Mouse (Mus musculus): ENCODE measurements around the gene Hsd17b14.
"Not testable (repeated sequence)": the region's sequence is repeated elsewhere in the genome, so short reads cannot be mapped to it uniquely, and the experiment has no call there.

Gene Hsd17b14

DNA sequence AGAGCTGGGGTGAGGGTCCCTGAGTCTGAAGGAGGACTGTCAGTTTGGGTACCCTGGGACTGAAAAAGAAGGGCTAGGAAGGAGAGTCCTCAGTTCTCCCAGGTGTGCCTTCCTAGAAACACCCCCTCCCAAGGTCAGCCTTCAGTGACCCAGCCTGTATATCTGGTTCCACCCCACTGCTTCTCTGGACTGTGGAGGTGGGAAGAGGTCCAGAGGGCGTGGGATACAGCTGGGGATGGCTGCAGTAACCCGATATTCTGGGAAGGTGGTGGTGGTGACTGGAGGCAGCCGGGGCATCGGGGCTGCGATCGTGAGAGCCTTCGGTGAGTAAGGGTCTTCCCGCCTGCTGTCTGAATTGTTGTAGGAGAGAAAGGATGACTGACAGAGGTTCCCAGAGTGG, at the start of gene Hsd17b14:
Gene Hsd17b14 (plus strand): TSS at position 150 of the 400 bp plus-strand sequence.
- no peak for DNase-seq

DNA sequence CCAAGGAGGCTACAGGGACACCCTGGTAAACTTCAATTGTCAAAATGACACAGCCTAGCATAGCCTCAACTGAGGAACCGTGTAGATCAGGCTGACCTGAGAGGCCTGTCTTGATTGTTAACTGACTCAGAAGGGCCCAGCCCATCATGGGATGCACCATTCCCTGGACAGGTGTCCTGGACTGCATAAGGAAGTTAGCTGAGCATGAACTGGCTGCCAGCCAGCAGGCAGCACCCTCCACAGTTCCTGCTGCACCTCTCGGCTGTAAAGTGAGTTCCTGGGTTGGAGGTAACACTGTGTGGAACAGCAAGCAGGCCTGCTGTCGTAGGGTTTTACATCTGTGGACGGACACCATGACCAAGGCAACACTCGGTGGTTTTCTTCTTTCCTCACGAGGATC, 47.1 kb upstream of the Hsd17b14 start:
- no peak for DNase-seq

DNA sequence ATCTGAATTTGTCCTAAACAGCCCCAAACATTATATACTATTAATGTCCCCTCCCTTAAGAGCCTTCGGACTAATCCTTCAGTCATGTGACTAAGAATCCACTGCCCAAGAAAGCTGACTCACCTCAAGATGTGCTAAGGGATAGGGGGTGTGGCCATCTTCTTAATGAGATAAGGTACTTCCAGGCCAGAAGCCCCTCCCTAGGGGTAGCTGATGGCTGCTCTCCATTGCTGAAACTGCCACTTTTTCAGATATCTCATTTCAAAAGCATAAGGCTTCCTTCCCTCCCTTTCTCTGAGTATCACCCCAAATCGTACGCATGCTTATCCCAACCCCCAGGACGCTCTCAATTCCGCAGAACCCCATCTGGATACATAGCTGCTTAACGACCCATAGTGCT, 46.1 kb upstream of the Hsd17b14 start:
- no peak for DNase-seq

DNA sequence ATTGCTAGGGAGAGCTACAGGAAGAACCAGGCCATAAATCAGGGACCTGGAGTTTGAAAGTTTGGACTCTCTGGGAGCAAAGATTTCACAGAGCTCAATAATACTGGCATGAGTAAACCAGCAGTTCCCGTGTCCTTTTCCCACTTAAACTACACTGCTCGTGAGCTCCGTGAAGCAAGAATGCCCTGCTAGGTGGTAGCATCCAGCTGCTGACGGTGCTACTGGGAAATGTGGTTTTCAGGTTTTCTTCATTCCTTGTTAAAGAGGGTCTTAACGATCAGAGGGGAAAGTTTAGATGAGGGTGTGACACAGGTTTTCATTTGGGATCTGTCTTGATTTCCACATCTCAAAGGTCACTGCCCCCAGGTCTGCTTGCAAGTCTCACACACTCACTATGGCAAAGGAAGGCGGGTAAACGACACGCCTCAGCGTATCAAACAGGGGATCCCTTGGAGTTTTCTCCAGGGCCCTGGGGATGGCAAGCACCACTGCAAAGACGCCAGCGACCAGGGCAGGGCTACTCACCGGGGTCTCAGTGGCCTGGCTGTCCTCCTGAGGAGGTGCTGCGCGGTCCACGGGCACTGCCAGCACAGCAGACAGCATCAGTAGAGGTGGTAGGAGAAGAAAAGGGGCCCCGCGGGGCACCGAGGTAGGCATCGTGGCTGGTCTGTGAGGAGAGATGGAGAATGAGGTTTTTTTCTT, 45.4 kb upstream of the Hsd17b14 start:
- peak; percentile 31 for DNase-seq

DNA sequence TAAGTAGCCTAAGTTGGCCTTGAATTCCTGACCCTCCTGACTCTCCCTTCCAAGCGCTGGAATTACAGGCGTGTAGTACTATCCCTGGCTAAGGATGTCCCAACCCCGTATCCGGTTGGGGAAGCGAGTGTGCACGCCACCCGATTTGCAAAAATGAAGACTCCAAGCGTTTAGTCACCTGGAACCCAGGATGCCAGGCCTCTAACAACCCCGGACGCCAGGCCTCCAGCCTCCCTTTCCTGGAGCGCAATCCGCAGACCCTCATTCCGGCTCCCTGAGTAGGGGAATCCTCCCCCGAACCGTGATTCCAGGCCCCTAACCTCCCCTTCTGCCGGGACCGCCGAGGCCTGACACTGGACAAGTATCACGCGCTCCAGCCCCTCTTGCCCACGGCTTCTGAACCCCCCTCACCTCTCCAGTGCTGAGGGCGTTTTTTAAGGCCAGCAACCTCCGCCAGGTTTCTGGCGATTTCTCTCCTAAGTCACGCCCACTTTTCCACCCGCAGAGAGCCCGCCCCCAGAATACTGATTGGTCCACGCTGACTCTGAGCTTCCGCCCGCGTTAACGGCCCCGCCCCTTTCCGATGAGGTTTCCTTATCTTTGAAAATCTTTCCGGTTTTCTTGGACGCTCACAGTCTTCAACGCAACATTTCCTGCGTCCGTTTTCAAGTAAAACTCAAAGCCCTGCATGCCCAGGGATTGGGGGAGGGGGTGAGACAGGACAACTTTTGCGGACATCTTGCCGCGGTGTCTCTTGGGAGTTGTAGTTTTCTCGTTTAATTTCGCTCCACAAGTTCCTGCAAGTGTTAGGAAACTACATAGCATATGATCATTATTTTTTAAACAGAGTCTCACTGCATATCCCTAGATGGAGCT, 44.5 kb upstream of the Hsd17b14 start, which contains the start of gene Nucb1:
Gene Nucb1 (minus strand): TSS at position 495 of the 876 bp plus-strand sequence.
- DNase-seq = peak; percentile 95

DNA sequence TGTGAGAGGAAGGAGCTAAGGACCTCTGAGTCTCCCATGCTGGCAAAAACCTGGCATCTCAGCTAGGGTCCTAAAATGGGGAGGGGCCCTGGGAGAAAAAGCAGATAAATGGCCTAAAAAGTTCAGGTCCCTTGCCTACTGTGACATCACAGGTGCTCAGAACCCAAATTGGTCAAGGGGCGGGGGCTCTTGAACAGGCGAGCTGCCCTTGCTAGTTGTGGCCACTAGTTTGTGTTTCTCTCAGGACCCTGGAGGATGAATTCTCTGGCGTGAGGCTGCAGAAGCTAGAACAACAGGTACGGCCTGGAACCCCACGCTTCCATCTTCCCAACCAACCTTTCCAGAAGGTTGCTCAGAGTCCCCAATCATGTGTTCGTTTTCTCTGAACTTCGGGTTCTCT, 40.3 kb upstream of the Hsd17b14 start:
- no peak for DNase-seq

DNA sequence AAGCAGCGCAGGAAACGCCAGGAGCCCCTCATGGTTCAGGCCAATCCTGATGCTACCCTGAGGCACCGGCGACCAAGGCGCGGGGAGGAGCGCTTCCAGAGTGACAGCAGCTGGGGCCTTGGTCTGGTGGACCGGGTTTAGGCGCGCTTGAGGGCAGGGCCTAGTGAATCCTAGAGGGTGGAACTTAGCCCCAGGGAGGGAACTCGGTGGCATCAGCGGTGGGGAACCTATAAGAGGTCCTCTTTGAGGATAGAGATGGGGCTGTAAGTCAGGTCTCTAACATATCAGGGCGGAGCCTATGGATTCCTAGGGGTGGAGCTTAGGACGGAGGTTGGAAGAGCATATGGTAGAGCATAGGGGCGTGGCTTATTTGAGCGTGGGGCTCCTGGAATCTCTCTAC, 39.3 kb upstream of the Hsd17b14 start:
- DNase-seq = no peak

DNA sequence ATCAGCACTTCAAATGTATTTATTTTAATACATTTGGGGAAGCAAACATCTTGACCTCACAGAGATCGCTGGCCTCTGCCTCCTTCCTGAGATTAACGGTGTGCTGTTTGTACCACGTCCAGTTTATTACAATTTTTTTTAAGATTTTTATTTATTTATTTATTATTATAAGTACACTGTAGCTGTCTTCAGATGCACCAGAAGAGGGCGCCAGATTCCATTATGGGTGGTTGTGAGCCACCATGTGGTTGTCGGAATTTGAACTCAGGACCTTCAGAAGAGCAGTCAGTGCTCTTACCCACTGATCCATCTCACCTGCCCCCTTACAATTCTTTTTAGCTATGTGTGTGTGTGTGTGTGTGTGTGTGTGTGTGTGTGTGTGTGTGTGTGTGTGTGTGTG, 37.8 kb upstream of the Hsd17b14 start:
- not testable (repeated sequence) for DNase-seq

DNA sequence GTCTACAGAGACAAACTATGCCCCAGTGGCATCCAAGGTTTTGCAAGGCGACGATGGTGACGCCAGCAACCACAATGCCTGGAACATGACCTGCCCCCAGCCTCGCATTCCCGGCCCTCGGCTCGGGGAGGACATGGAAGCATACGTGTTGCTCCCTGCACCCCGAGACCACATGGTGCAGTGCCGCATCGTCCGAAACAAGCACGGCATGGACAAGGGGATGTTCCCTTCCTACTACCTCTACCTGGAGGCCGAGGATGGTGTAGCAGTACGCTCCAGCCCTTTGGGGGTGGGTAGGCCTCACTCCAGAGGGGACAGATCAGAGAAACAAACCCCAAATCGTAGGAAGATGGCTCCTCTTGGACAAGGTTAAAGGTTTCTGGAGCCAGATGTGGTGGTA, 36.1 kb upstream of the Hsd17b14 start:
- no peak for DNase-seq

DNA sequence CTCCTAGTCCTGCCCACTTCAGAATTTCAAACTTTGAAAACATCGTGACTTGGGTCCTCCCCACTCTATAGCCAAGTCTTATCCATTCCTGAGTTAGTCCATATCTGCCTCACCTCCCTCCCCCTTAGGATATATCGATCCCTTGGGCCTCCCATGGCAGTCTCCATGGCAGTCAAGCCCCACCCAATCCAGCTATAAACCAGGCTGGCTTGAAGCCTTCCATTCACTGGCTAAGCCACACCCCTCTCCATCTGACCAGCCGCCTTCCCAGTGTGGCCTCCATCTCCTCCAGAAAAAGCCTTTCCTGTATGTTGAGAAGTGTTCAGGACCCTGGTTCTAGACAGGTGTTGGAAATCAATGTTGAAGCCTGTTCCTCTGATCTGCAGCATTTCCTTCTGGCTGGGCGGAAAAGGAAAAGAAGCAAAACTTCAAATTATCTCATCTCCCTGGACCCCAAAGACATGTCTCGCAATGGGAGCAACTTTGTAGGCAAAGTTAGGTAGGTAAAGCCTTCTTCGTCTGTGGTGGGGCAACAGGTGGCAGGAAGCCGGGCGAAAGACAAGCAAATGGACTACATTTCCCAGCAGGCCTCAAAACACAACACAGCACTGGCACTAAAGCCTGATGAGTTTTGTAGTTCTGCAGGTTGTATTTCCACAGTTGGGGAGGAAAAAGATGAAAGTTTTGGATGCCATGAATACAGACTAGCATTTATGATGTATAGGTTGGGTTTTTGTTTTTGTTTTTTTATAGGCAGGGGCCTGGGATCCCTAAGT, 35.2 kb upstream of the Hsd17b14 start:
- peak; percentile 73 for DNase-seq

DNA sequence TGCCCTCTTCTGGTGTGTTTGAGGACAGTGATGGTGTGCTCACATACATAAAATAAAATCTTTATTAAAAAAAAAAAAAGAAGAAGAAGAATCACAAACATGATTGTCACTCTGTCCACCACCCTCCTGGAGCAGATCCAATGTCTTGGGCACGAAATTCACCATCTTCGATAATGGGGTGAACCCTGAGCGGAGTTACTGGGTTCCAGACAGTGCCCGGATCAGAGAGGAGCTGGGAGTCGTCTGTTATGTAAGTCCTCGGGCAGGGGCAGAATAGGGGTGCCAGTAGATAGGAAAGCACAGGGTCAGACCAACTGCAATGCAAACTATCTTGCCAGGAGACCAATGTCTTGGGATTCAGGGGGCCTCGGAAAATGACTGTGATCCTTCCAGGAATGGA, 34.1 kb upstream of the Hsd17b14 start:
- no peak for DNase-seq

DNA sequence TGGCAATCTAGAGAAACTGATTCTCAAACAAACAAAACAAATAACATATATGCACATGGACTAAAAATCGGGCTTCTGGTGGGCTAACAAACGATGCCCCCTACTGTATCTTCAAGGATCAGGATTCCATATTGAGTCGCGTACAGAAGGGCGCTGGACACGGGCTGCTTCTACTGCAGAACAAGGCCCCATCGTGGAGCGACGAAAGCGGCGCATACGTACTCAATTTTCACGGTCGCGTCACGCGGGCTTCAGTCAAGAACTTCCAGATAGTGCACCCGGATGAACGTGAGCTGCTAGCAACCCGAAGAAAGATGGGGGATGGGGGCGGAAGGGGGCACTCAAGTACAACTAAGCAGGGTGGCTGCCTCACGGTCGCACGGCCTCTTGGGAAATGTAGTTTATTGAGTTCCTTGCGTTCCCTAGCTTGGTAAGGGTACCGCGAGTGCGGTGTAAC, 32.9 kb upstream of the Hsd17b14 start:
- peak; percentile 96 for DNase-seq

DNA sequence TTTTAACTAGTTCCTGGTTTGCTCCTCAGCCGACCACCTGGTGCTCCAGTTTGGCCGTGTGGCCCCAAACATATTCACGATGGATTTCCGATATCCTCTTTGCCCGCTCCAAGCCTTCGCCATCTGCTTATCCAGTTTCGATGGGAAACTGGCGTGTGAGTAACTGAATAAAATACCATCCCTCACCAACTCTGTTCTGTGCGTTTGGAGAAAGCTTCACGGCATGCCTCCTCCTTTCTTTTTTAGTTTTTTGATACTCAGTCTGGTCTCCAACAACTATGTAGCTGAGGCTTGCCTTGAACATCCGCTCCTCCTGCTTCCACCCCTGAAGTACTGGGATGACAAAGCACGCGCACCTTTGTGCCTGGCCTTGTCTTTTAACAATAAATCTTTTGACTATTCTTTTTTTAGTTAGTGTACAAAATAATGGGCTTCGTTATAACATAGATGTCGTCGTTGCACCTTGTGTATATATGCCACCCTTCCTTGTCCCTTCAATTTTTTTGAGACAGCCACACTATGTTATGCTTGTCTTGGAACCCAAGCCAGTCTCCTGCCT, 32.4 kb upstream of the Hsd17b14 start:
- no peak for DNase-seq

DNA sequence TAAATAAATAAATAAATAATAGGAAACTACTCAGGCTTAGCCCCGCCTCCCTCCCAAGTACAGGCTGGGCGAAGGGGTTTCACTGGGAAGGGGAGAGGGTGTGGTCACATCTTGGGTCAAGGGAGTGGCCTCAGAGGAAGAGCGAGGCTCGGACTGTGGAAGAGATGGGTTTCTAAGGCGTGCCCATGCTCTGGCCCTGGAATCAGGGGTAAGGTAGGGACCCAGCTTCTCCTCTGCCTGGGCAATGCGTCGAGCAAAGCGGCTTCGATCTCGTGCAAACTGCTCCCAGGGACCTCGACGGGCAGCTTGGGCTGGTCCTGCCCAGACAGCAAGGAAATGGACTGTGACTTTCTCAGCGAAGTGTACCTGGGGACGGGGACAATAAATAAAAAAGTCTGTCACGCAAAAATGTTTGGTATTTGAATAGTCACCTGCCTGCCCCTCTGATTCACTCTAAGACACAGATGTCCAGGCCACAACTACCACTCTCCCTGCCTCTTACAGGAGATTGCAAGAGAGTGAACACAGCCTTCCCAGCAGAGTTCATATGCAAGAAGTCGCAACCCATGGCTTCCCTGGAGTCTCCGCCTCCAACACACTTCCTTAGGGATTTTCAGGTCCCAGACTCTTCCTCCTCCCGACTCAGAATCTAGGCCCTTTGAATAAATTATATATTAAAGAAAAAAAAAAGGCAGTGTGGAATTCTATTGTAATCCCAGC, 31.6 kb upstream of the Hsd17b14 start:
- no peak for DNase-seq

DNA sequence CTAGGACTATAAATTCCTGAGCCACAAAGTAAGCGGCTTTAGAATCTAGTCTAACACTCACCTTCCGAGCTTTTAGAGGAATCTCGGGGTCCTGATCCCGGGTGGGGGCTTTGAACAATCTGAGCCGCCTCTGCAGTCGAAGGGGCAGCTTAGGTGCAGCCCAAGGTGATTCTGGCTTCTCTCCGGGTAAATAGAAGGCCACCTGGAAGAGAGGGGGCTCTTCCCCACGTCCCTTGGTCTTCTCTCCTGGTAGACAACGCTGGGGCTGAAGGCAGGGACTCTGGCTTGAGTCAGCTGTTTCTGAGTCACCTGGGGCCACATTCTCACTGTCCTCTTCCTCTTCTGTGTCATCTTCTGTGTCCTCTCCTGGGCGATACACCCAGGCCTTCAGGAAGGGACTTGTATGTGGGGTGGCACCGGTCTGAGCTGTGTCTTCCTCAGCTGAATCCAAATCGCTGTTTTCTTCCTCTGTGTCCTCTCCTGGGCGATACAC, 31.0 kb upstream of the Hsd17b14 start:
- DNase-seq = no peak

DNA sequence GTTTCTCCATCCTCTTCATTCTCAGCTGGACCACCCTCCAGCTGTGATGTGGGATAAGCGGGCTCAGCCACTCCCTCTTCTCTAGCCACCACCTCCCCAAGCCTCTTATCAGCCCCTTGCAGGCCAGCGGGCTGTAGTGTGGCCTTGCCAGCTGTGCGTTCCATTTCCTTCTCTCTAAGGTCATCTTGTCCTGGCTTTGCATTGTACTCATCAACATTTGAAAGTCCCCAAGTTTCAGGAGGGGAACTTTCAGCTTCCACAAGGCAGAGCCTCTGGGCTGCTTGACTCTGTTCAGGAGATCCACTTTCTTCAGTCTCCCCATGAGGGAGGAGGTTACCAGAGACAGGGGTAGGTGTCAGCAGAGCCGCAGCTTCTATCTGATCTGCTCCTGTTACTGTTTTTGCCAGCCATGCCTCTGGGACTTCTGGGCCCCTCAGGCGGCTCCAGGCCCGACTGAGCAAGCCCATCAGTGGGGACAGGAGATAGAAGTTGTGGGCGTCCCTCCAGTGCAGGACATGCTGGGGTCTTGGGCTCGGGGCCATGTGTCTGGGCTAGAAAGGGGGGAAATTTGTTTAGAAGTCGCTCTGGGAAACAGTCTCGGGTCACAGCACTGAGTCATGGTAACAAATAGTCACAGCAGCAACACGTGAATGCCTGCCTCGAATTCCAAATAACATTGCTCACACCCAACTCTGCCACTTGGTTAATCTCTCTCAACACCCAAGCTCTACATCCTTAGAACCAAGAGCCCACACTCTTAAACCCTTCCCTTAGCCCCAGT, 29.7 kb upstream of the Hsd17b14 start:
- DNase-seq = no peak

DNA sequence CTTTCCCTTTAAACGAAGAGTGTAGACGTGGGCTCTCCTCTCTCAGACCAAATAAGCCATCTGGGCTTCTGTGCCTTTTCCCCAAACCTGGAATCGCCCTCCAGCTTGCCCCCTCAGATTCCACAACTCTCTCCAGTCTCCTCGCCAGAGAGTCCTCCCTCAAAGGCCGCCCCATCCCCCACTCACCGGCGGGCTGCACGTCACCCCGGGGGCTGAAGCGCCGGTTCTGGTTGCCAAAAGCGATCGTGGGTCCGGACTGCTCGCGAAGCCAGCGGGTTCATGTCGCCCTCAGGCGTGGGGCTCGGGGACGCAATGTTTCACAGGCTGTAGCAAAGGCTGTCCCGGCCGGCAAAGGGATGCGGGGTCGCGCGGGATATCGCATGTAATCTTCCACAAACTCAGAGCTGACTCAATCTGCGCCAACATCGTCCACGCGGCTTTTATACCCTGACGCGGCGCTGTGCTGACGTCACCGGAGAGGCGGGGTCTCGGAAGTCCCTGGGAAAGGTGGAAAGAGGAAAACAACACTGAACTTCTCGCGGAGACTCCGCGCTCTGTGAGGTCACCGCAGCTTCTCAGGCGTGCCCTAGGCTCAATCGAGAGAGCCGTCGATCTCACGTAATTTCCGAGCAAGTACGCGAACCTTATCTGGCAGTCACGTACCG, 28.8 kb upstream of the Hsd17b14 start, which contains the start of the genes Ppp1r15a and Plekha4:
Gene Ppp1r15a (minus strand): TSS at position 460 of the 665 bp plus-strand sequence.
Gene Plekha4 (plus strand): TSS at position 522 of the 665 bp plus-strand sequence.
- peak; percentile 96 for DNase-seq

DNA sequence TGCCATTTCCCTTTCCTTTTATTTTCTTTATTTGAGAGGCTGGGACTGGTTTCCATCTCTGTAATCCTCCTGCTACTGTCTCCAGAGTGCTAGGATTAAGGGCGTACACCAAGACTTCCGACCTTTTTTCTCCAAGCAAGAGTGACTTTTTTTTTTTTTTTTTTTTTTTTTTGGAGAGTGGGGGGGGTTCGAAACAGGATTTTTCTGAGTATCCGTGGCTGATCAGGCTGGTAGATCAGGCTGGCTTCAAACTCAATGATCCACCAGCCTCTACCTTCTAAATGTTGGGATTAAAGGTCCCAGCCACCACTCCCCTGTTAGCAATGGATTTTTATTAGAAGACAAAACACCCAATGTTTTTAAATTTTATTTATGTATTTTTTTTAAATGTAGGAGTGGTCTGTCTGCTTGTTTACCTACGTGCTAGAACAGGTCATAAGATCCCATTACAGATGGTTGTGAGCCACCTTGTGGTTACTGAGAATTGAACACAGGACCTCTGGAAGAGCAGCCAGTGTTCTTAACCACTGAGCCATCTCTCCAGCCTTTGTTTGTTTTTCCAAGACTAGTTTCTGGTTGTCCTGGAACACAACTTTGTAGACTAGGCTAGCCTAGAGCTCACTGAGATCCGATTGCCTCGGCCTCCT, 28.1 kb upstream of the Hsd17b14 start:
- peak; percentile 55 for DNase-seq

DNA sequence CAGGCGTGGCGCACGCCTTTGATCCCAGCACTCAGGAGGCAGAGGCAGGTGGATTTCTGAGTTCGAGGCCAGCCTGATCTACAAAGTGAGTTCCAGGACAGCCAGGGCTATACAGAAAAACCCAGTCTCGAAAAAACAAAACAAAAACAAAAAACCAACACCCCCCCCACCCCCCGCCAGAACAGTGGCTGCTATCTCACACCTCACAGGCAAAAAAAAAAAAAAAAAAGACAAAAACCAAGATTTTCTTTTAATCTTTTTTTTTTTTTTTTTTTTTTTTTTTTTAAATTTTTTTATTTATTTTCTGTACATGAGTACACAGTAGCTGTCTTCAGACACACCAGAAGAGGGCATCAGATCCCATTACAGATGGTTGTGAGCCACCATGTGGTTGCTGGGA, 27.5 kb upstream of the Hsd17b14 start:
- DNase-seq = not testable (repeated sequence)

DNA sequence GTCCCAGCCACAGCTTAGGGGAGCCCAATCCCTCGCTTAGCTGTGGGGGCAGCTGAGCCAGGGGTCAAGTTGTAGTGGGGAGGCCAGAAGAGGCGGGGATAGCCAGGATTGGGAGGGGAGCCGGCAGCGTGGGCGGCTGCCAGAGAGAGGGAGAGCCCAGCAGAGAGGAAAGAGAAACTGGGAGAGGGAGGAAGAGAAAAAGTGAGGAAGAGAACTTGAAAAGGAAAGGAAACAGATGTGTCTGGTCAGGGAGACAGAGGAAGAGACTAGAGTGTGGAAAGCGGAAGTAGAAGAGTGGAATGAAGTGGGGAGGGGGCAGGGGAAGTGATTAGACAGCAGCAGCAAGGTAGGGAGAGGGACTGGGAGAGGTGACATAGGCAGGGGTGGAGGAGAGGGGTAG, 25.2 kb upstream of the Hsd17b14 start:
- no peak for DNase-seq

Data from thymus, postnatal 14 days (tissue).